Mouse (Mus musculus): ENCODE measurements at regions not wholly inside any gene's neighbourhood (a gene's known extent, or its start where the extent isn't known, plus 50 kb on each side); places are given as distances from the start of the nearest gene placed in this dataset.

DNA sequence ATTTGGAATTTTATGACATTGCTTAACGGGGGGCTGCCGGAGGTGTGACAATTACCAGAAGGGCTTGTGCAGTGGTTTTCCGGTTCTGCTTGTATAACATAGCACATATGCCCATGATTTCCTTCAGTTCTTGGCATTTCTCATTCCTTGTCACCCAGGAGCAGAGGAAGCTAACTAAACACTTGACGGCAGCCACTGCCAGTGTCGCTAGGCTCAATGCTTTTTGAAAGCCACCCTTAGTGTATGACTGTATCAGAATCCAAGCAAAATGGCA is 132.8 kb downstream of the Rnd3 start:
- Histone ChIP-seq H3K4me2 (ENCODE audit: low read length) (no peak overlapping the region), H3K4me3 (replicated peaks; ENCODE audit: low read depth, low read length) (no peak overlapping the region), H3K27ac (no peak overlapping the region), H3K36me3 (ENCODE audit: insufficient read depth, low read length) (no peaks in the 10 kb centered on the region), H3K4me1 (replicated peaks; ENCODE audit: insufficient read depth, low read length) (no peaks in the 10 kb centered on the region), H3K9me3 (replicated peaks; ENCODE audit: low read length) (no peaks in the 10 kb centered on the region), H3K9ac (ENCODE audit: low read depth, low read length) (no peak overlapping the region), H3K27me3 (ENCODE audit: insufficient read depth, low read length) (no peaks in the 10 kb centered on the region)
- 87% methylated on average over 5 of the region's 5 CpGs for WGBS
- TF ChIP-seq CTCF (IDR thresholded peaks at IDR 0.05; ENCODE audit: low read depth), result no peak
- no peak for DNase-seq (ENCODE audit: low spot score)
- no peak for ATAC-seq (replicated peaks; ENCODE audit: low FRiP score, low read depth)

- H3K9ac ChIP-seq (ENCODE audit: low read depth, low read length), result no peak overlapping the region
- no peak overlapping the region for H3K4me3 ChIP-seq (replicated peaks; ENCODE audit: low read depth, low read length)
- 47% methylated on average over 7 of the region's 7 CpGs for WGBS
- no peak overlapping the region for H3K27ac ChIP-seq
- ATAC-seq (replicated peaks; ENCODE audit: low FRiP score, low read depth) (no peak), DNase-seq (ENCODE audit: low spot score) (no peak)
- no peak overlapping the region for H3K4me2 ChIP-seq (ENCODE audit: low read length)
- H3K27me3 ChIP-seq (ENCODE audit: insufficient read depth, low read length), result no peaks in the 10 kb centered on the region
- H3K9me3 ChIP-seq (replicated peaks; ENCODE audit: low read length), result no peaks in the 10 kb centered on the region
- no peaks in the 10 kb centered on the region for H3K4me1 ChIP-seq (replicated peaks; ENCODE audit: insufficient read depth, low read length)
- TF ChIP-seq CTCF (IDR thresholded peaks at IDR 0.05; ENCODE audit: low read depth), result no peak
- H3K36me3 ChIP-seq (ENCODE audit: insufficient read depth, low read length), result no peaks in the 10 kb centered on the region
These were observed 133.4 kb downstream of the Rnd3 start for GRCm38 (mm10) chr2:51015360-51016128.

DNA sequence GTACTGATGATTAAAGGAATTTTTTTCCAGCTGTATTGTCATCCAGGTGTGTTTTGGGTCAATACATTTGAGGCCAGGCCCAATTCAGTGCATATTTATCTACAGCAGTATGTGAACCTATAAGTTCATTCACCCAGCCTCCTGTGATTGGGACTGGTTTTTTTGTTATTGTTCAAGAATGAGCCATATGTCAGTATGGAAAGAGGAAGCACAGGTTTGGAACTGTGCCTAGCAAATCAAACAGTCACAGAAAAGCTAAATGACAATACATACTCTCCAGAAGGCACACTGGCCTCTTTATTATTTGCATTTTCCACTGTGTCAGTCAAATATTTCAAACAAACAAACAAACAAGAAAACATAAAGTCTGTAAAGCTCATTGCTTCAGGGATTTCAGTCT is 134.7 kb downstream of the Rnd3 start:
- no peak overlapping the region for H3K9ac ChIP-seq (ENCODE audit: low read depth, low read length)
- no peaks in the 10 kb centered on the region for H3K27me3 ChIP-seq (ENCODE audit: insufficient read depth, low read length)
- no peak for TF ChIP-seq CTCF (IDR thresholded peaks at IDR 0.05; ENCODE audit: low read depth)
- no peak overlapping the region for H3K4me2 ChIP-seq (ENCODE audit: low read length)
- H3K27ac ChIP-seq, result no peak overlapping the region
- no peaks in the 10 kb centered on the region for H3K4me1 ChIP-seq (replicated peaks; ENCODE audit: insufficient read depth, low read length)
- DNase-seq (ENCODE audit: low spot score) (no peak), ATAC-seq (replicated peaks; ENCODE audit: low FRiP score, low read depth) (no peak)
- H3K4me3 ChIP-seq (replicated peaks; ENCODE audit: low read depth, low read length), result no peak overlapping the region
- H3K36me3 ChIP-seq (ENCODE audit: insufficient read depth, low read length), result no peaks in the 10 kb centered on the region
- no peaks in the 10 kb centered on the region for H3K9me3 ChIP-seq (replicated peaks; ENCODE audit: low read length)

DNA sequence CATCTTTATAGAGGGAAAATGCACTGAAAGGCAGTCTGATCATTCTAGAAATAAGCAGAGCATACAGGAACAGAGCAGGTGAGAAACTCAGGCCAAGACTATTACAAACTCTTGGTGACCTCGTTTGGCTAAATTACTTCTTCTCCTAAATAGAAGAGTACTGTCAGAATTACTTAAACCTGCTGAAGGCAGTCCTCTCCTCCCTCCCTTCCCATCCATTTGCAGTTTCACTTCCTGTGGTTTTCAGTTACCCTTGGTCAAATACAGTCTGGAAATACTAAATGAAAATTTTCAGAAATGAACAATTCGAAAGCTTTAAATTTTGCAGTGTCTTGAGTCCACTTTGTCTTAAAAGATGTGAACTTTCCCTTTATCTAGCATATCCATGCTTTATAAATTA is 135.8 kb downstream of the Rnd3 start:
- no peak for DNase-seq (ENCODE audit: low spot score)
- no peak overlapping the region for H3K9ac ChIP-seq (ENCODE audit: low read depth, low read length)
- 48% methylated on average over 2 of the region's 2 CpGs for WGBS
- no peak overlapping the region for H3K27ac ChIP-seq
- H3K36me3 ChIP-seq (ENCODE audit: insufficient read depth, low read length), result no peaks in the 10 kb centered on the region
- no peak overlapping the region for H3K4me3 ChIP-seq (replicated peaks; ENCODE audit: low read depth, low read length)
- H3K9me3 ChIP-seq (replicated peaks; ENCODE audit: low read length), result no peaks in the 10 kb centered on the region
- no peak for ATAC-seq (replicated peaks; ENCODE audit: low FRiP score, low read depth)
- no peak for TF ChIP-seq CTCF (IDR thresholded peaks at IDR 0.05; ENCODE audit: low read depth)
- no peaks in the 10 kb centered on the region for H3K27me3 ChIP-seq (ENCODE audit: insufficient read depth, low read length)
- no peaks in the 10 kb centered on the region for H3K4me1 ChIP-seq (replicated peaks; ENCODE audit: insufficient read depth, low read length)
- no peak overlapping the region for H3K4me2 ChIP-seq (ENCODE audit: low read length)

DNA sequence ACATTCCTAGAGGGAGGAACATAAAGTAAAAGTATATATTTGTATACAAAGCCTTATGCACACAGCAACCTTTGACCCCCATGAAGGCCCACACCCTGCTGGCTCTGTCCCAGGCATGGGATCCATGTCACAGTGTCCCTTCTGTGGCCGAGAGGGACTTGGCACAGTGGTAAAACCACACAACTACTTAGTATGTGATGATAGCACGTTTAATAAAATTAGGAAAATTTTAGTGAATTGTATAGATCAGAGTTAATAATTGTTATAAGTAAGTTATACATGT is 140.7 kb downstream of the Rnd3 start:
- Histone ChIP-seq H3K4me2 (ENCODE audit: low read length) (no peak overlapping the region), H3K27me3 (ENCODE audit: insufficient read depth, low read length) (no peaks in the 10 kb centered on the region), H3K4me1 (replicated peaks; ENCODE audit: insufficient read depth, low read length) (no peaks in the 10 kb centered on the region), H3K9ac (ENCODE audit: low read depth, low read length) (no peak overlapping the region), H3K9me3 (replicated peaks; ENCODE audit: low read length) (no peaks in the 10 kb centered on the region), H3K27ac (no peak overlapping the region), H3K36me3 (ENCODE audit: insufficient read depth, low read length) (no peaks in the 10 kb centered on the region), H3K4me3 (replicated peaks; ENCODE audit: low read depth, low read length) (no peak overlapping the region)
- ATAC-seq (replicated peaks; ENCODE audit: low FRiP score, low read depth) (no peak), DNase-seq (ENCODE audit: low spot score) (no peak)
- 61% methylated on average over 2 of the region's 2 CpGs for WGBS
- TF ChIP-seq CTCF (IDR thresholded peaks at IDR 0.05; ENCODE audit: low read depth), result no peak

DNA sequence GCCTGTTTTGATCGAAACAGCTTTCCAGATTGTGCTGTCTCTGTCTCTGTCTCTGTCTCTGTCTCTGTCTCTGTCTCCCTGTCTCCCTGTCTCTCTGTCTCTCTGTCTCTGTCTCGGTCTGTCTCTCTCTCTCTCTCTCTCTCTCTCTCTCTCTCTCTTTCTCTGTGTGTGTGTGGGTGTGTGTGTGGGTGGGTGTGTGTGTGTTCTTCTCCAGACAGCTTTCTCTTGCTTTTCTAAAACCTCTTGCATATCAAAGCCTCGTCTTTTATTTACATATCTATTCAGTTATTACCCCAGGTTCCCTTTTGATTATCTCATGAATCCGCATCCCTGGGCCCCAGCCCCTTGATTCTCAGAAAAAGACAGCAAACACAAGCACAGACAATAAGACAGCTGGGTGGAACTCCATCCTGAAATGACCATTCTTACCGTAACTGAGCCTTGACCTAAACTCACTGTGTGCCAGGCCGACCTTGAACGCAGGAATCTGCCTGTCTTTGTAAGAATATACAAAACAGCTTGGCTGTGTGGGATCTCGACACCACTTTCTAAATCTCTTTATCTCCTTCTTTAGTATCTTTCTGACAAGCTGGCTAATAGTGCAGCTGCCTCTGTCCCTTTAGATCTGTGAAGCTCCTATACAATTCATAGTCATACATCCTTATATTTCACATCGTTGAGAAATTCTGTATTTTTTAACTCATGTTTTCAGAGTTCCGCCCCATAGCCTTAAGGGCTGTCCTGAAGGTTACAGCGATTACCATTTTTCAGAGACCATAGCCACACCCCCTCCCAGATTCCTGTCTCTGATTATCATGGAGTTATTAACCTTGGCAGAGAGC is 141.3 kb downstream of the Rnd3 start:
- Histone ChIP-seq H3K27me3 (ENCODE audit: insufficient read depth, low read length) (no peaks in the 10 kb centered on the region), H3K9ac (ENCODE audit: low read depth, low read length) (no peak overlapping the region), H3K27ac (no peak overlapping the region), H3K4me3 (replicated peaks; ENCODE audit: low read depth, low read length) (no peak overlapping the region), H3K36me3 (ENCODE audit: insufficient read depth, low read length) (no peaks in the 10 kb centered on the region), H3K4me1 (replicated peaks; ENCODE audit: insufficient read depth, low read length) (no peaks in the 10 kb centered on the region), H3K4me2 (ENCODE audit: low read length) (no peak overlapping the region), H3K9me3 (replicated peaks; ENCODE audit: low read length) (no peaks in the 10 kb centered on the region)
- TF ChIP-seq CTCF (IDR thresholded peaks at IDR 0.05; ENCODE audit: low read depth), result no peak
- no peak for ATAC-seq (replicated peaks; ENCODE audit: low FRiP score, low read depth)
- DNase-seq (ENCODE audit: low spot score), result no peak
- WGBS, result 60% methylated on average over 11 of the region's 11 CpGs

Measured in kidney, postnatal 0 days (tissue).